Mouse (Mus musculus): Measurements from ENCODE around the gene Ankrd39.

Gene Ankrd39

DNA sequence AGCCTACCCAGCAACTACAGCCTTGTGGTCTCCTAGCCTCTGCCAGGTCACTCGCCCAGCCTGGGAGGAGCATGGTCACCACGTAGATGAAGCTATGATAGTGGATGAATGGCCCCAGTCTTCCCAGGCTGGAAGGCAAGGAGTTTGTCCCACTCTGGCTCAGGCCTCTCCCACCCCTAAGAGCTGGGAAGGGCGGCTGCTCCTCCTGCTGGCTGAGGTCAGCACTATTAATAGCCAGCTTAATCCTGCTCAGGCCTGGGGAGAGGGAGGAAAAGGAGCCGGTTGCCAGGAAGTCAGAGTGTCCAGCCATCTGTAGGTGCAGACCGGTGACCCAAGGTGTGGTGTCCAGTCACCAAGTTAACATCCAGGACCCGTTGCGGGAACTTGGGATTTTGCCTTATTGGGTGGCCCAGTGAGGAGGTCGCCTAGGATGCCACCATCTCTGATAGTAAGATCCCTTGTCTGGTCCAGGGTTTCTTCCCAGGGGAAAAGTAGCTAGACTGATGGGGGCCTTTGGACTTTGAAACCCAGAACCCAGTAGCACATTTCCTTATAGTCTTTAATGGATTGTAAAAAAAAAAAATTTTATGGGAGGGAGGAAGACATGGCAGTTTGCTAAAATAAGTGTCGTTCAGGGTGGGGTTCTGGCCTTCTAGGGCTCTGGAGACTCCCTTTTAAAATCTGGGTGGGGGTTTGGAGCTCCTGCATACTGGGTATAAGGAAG, 54.7 kb downstream of the Ankrd39 start:
- peak; percentile 31 for DNase-seq (ENCODE audit: low read depth, low spot score)

DNA sequence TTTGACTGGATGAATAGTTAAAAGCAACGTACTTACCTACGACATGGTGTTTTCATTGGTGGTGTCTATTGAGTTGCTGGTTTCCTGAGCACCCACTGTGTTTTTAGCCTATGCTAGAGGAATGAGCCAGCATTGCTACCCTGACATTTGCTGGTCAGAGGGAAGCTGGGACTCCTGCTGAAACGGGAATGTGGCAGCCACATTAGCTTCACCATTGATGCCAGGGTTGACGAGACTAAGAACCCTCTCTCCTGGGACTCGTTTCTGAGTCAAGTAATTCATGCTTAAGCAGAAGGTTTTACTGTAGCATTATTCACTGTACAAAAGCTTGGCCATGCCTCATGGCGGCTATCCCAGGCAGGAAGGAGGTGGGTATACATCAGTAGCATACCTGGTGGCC, 57.6 kb downstream of the Ankrd39 start:
- DNase-seq (ENCODE audit: low read depth, low spot score) = no peak
